Mouse (Mus musculus) forebrain, embryonic 13.5 days (tissue): ENCODE measurements around the gene Ap1ar. TPM values are rescaled to one million over a fixed set of nuclear protein-coding genes. Genes with fewer than 3 reads are reported as not detected.
"Not testable (repeated sequence)": the region's sequence is repeated elsewhere in the genome, so short reads cannot be mapped to it uniquely, and the experiment has no call there.

ENCODE experiments used
- ATAC-seq: fragments of 200-750 bp; cut with Nextera tagmentation; 2 replicates; pipeline ENCODE4 v1.8.0; 2017
- H3K27ac ChIP-seq: fragments of 300-500 bp; sonication (generic); 2 replicates; pipeline ENCODE4 v1.5.1; 2015; ENCODE audit warnings: inconsistent platforms, mild to moderate bottlenecking, moderate library complexity
- H3K27me3 ChIP-seq: fragments of 300-500 bp; sonication (generic); 2 replicates; pipeline ENCODE4 v1.6.1; 2015; ENCODE audit warnings: mild to moderate bottlenecking, inconsistent platforms
- H3K36me3 ChIP-seq: fragments of 300-500 bp; sonication (generic); 2 replicates; pipeline ENCODE4 v1.6.1; 2015; ENCODE audit warnings: mild to moderate bottlenecking, inconsistent platforms; ENCODE audit not compliant: poor library complexity, severe bottlenecking
- H3K4me1 ChIP-seq: fragments of 300-500 bp; sonication (generic); 2 replicates; pipeline ENCODE4 v1.6.1; 2015; ENCODE audit warnings: inconsistent platforms
- H3K4me2 ChIP-seq: fragments of 300-500 bp; sonication (generic); 2 replicates; pipeline ENCODE4 v1.6.1; 2015; ENCODE audit warnings: inconsistent platforms, mild to moderate bottlenecking, moderate library complexity
- H3K4me3 ChIP-seq: fragments of 300-500 bp; sonication (generic); 2 replicates; pipeline ENCODE4 v1.5.1; 2015; ENCODE audit warnings: mild to moderate bottlenecking, inconsistent platforms
- H3K9ac ChIP-seq: fragments of 300-500 bp; sonication (generic); 2 replicates; pipeline ENCODE4 v1.6.1; 2015; ENCODE audit warnings: mild to moderate bottlenecking, inconsistent platforms
- H3K9me3 ChIP-seq: fragments of 300-500 bp; sonication (generic); replicated peaks from 2 replicates; pipeline ENCODE4 v1.6.1; 2016; ENCODE audit warnings: inconsistent platforms
- WGBS: fragments of 180-500 bp; shearing (Covaris S2); methylation state at CpG from one replicate; pipeline ENCODE4 v1.1.7; 2015; 5-methylcytosine and 5-hydroxymethylcytosine counted together
- polyA plus RNA-seq: library from polyadenylated mRNA; unstranded; fragments of >200 nt; fragmentation: Nextera tagmentation; extraction: Ambion mirVana; gene quantifications from 2 replicates; pipeline ENCODE4 v1.2.1, GENCODE M21; 2015

The Ap1ar gene
- polyA plus RNA-seq, 1 experiment from 2014 or later: 62.3 TPM

- Histone ChIP-seq H3K27me3 (peaks cover 46% of the 10 kb centered on the region), H3K9ac (peak overlapping the region; percentile 70), H3K36me3 (no peaks in the 10 kb centered on the region), H3K9me3 (no peaks in the 10 kb centered on the region), H3K4me3 (peak overlapping the region; percentile 60), H3K27ac (no peak overlapping the region), H3K4me2 (peak overlapping the region; percentile 90), H3K4me1 (peaks cover 19% of the 10 kb centered on the region)
- ATAC-seq: peak; percentile 81
- under 1% methylated on average over 34 of the region's 36 CpGs for WGBS
These were observed 46.9 kb downstream of the Ap1ar start for GRCm38 (mm10) chr3:127790234-127791055.

- Histone ChIP-seq H3K9ac (peak within 1 kb of the TSS; percentile 70), H3K27me3 (peaks cover 46% of the 10 kb centered on the region), H3K9me3 (no peaks in the 10 kb centered on the region), H3K4me3 (peak within 1 kb of the TSS; percentile 60), H3K4me1 (peaks cover 19% of the 10 kb centered on the region), H3K4me2 (peak within 1 kb of the TSS; percentile 90), H3K36me3 (no peaks in the 10 kb centered on the region), H3K27ac (no peak within 1 kb of the TSS)
- ATAC-seq: peak; percentile 54
- WGBS: under 1% methylated on average over 34 of the region's 44 CpGs
These were observed 47.7 kb downstream of the Ap1ar start, which contains the start of gene Tifa for GRCm38 (mm10) chr3:127789500-127790191. Gene Tifa (plus strand): TSS chr3:127789805.

- 19% methylated on average over 8 of the region's 8 CpGs for WGBS
- Histone ChIP-seq H3K27ac (no peak overlapping the region), H3K4me2 (peak overlapping the region; percentile 90), H3K9ac (no peak overlapping the region), H3K9me3 (no peaks in the 10 kb centered on the region), H3K4me1 (peaks cover 19% of the 10 kb centered on the region), H3K36me3 (no peaks in the 10 kb centered on the region), H3K4me3 (peak overlapping the region; percentile 60), H3K27me3 (peaks cover 46% of the 10 kb centered on the region)
- no peak for ATAC-seq
These were observed 48.4 kb downstream of the Ap1ar start for GRCm38 (mm10) chr3:127788919-127789318.

- H3K27me3 ChIP-seq: peaks cover 46% of the 10 kb centered on the region
- 48% methylated on average over 7 of the region's 7 CpGs for WGBS
- no peak for ATAC-seq
These were observed 49.3 kb downstream of the Ap1ar start for GRCm38 (mm10) chr3:127788038-127788437.

GRCm38 (mm10) chr3:127787032-127787431, 50.3 kb downstream of the Ap1ar start:
- H3K4me2 ChIP-seq: no peak overlapping the region
- no peaks in the 10 kb centered on the region for H3K9me3 ChIP-seq
- H3K27me3 ChIP-seq: peaks cover 45% of the 10 kb centered on the region
- no peak for ATAC-seq
- no peak overlapping the region for H3K4me3 ChIP-seq
- H3K27ac ChIP-seq: no peak overlapping the region
- no peak overlapping the region for H3K9ac ChIP-seq
- peaks cover 19% of the 10 kb centered on the region for H3K4me1 ChIP-seq
- no peaks in the 10 kb centered on the region for H3K36me3 ChIP-seq

More at GRCm38 (mm10) chr3:127788038-127788437, 49.3 kb downstream of the Ap1ar start:
- no peaks in the 10 kb centered on the region for H3K9me3 ChIP-seq
- H3K36me3 ChIP-seq: no peaks in the 10 kb centered on the region
- H3K4me1 ChIP-seq: peaks cover 19% of the 10 kb centered on the region
- H3K9ac ChIP-seq: no peak overlapping the region
- no peak overlapping the region for H3K4me3 ChIP-seq
- H3K27ac ChIP-seq: no peak overlapping the region
- H3K4me2 ChIP-seq: no peak overlapping the region

GRCm38 (mm10) chr3:127783680-127784079, 53.6 kb downstream of the Ap1ar start:
- not testable (repeated sequence) for H3K36me3 ChIP-seq, H3K9ac ChIP-seq, H3K27ac ChIP-seq, H3K4me3 ChIP-seq, H3K4me2 ChIP-seq, ATAC-seq, H3K9me3 ChIP-seq, H3K4me1 ChIP-seq
- peaks cover 27% of the 10 kb centered on the region for H3K27me3 ChIP-seq
- 94% methylated on average over 8 of the region's 8 CpGs for WGBS

- WGBS: 91% methylated on average over 6 of the region's 6 CpGs
- no peaks in the 10 kb centered on the region for H3K36me3 ChIP-seq
- H3K9ac ChIP-seq: no peak overlapping the region
- no peak overlapping the region for H3K27ac ChIP-seq
- no peaks in the 10 kb centered on the region for H3K9me3 ChIP-seq
- no peak for ATAC-seq
- H3K27me3 ChIP-seq: peaks cover 20% of the 10 kb centered on the region
- H3K4me3 ChIP-seq: no peak overlapping the region
- H3K4me1 ChIP-seq: no peaks in the 10 kb centered on the region; the same call in 1 of the 2 replicates
- H3K4me2 ChIP-seq: no peak overlapping the region
These were observed 54.4 kb downstream of the Ap1ar start for GRCm38 (mm10) chr3:127782921-127783320.

- H3K27ac ChIP-seq: no peak overlapping the region
- H3K36me3 ChIP-seq: no peaks in the 10 kb centered on the region
- no peak overlapping the region for H3K4me3 ChIP-seq
- WGBS: 94% methylated on average over 9 of the region's 9 CpGs
- peaks cover 11% of the 10 kb centered on the region for H3K27me3 ChIP-seq
- no peak overlapping the region for H3K4me2 ChIP-seq
- H3K9me3 ChIP-seq: no peaks in the 10 kb centered on the region
- H3K9ac ChIP-seq: no peak overlapping the region
- H3K4me1 ChIP-seq: no peaks in the 10 kb centered on the region; the same call in 1 of the 2 replicates
- no peak for ATAC-seq
These were observed 56.4 kb downstream of the Ap1ar start for GRCm38 (mm10) chr3:127780921-127781320.

- H3K36me3 ChIP-seq: no peaks in the 10 kb centered on the region
- peak within 1 kb of the TSS; percentile 61 for H3K4me2 ChIP-seq
- peak within 1 kb of the TSS; percentile 47 for H3K9ac ChIP-seq
- H3K4me3 ChIP-seq: peak within 1 kb of the TSS; percentile 36
- 1% methylated on average over 24 of the region's 24 CpGs for WGBS
- H3K27me3 ChIP-seq: peaks cover 8% of the 10 kb centered on the region; the same call in 1 of the 2 replicates
- no peaks in the 10 kb centered on the region for H3K9me3 ChIP-seq
- no peaks in the 10 kb centered on the region; the same call in 1 of the 2 replicates for H3K4me1 ChIP-seq
- peak; percentile 55; the same call in 1 of the 2 replicates for ATAC-seq
- H3K27ac ChIP-seq: no peak within 1 kb of the TSS
These were observed 57.2 kb downstream of the Ap1ar start, which contains the start of gene Alpk1 for GRCm38 (mm10) chr3:127780021-127780644. Gene Alpk1 (minus strand): TSS chr3:127780527.

- no peak overlapping the region for H3K4me2 ChIP-seq
- no peaks in the 10 kb centered on the region for H3K9me3 ChIP-seq
- no peaks in the 10 kb centered on the region for H3K36me3 ChIP-seq
- H3K4me3 ChIP-seq: no peak overlapping the region
- no peak for ATAC-seq
- peaks cover 5% of the 10 kb centered on the region for H3K27me3 ChIP-seq
- H3K27ac ChIP-seq: no peak overlapping the region
- whole genome bisulfite sequencing: 90% methylated on average over 11 of the region's 11 CpGs
- no peak overlapping the region for H3K9ac ChIP-seq
- H3K4me1 ChIP-seq: no peaks in the 10 kb centered on the region
These were observed 68.2 kb downstream of the Ap1ar start for GRCm38 (mm10) chr3:127769146-127769545.

GRCm38 (mm10) chr3:127765971-127766370, 71.4 kb downstream of the Ap1ar start:
- Histone ChIP-seq H3K36me3 (no peaks in the 10 kb centered on the region), H3K27ac (no peak overlapping the region), H3K4me2 (no peak overlapping the region), H3K9ac (no peak overlapping the region), H3K9me3 (no peaks in the 10 kb centered on the region), H3K27me3 (peaks cover 26% of the 10 kb centered on the region), H3K4me1 (no peaks in the 10 kb centered on the region), H3K4me3 (no peak overlapping the region)
- WGBS: 76% methylated on average over 3 of the region's 3 CpGs
- ATAC-seq: no peak

GRCm38 (mm10) chr3:127764541-127764940, 72.8 kb downstream of the Ap1ar start:
- no peak for ATAC-seq
- no peak overlapping the region for H3K9ac ChIP-seq
- no peak overlapping the region for H3K4me2 ChIP-seq
- no peak overlapping the region for H3K27ac ChIP-seq
- H3K9me3 ChIP-seq: no peaks in the 10 kb centered on the region
- no peaks in the 10 kb centered on the region for H3K4me1 ChIP-seq
- H3K4me3 ChIP-seq: no peak overlapping the region
- H3K36me3 ChIP-seq: no peaks in the 10 kb centered on the region
- peaks cover 37% of the 10 kb centered on the region for H3K27me3 ChIP-seq
- 60% methylated on average over 5 of the region's 5 CpGs for WGBS
